Mouse (Mus musculus) limb, embryonic 10.5 days (tissue): ENCODE measurements around the gene Snx4. TPM values are rescaled to one million over a fixed set of nuclear protein-coding genes. Genes with fewer than 3 reads are reported as not detected.

ENCODE experiments used
- polyA plus RNA-seq: library from polyadenylated mRNA; unstranded; fragments of >200 nt; fragmentation: Nextera tagmentation; extraction: Ambion mirVana; gene quantifications from 2 replicates; pipeline ENCODE4 v1.2.1, GENCODE M21; 2016

Gene Snx4
- polyA plus RNA-seq, 1 experiment from 2014 or later: 67.5 TPM

Other genes starting within 250 kb of the Snx4 start
- gene Iqcg, start 195.2 kb upstream of the Snx4 start, polyA plus RNA-seq: 1.8 and 2.5 TPM in 2 replicates
- gene Rpl35a, start 195.0 kb upstream of the Snx4 start, polyA plus RNA-seq: 980 and 1,183 TPM in 2 replicates
- gene Lmln, start 188.9 kb upstream of the Snx4 start, polyA plus RNA-seq: 1.8 and 2.3 TPM in 2 replicates
- gene Osbpl11, start 66.4 kb upstream of the Snx4 start, polyA plus RNA-seq: 22.0 and 24.8 TPM in 2 replicates
- 44.2 and 49.2 TPM in 2 replicates for gene Zfp148, start 129.4 kb downstream of the Snx4 start, polyA plus RNA-seq